Mouse (Mus musculus): ENCODE measurements around the gene Pkig. TPM values are rescaled to one million over a fixed set of nuclear protein-coding genes. Genes with fewer than 3 reads are reported as not detected.

Gene Pkig
- polyA plus RNA-seq, 1 experiment from 2014 or later, result 156 TPM

GRCm38 (mm10) chr2:163719616-163720015, 61.4 kb downstream of the Pkig start:
- H3K9me3 ChIP-seq, result no peaks in the 10 kb centered on the region
- H3K4me3 ChIP-seq (replicated peaks), result no peak overlapping the region
- ATAC-seq (ENCODE audit: low FRiP score), result peak; percentile 27; the same call in 1 of the 2 replicates
- 51% methylated on average over 4 of the region's 4 CpGs for WGBS
- H3K27ac ChIP-seq, result no peak overlapping the region
- H3K4me1 ChIP-seq, result peaks cover 31% of the 10 kb centered on the region
- H3K27me3 ChIP-seq, result no peaks in the 10 kb centered on the region
- peaks cover 20% of the 10 kb centered on the region for H3K36me3 ChIP-seq (replicated peaks)
- no peak overlapping the region for H3K9ac ChIP-seq
- H3K4me2 ChIP-seq, result no peak overlapping the region

GRCm38 (mm10) chr2:163722550-163722949, 64.4 kb downstream of the Pkig start:
- no peak overlapping the region for H3K9ac ChIP-seq
- peaks cover 14% of the 10 kb centered on the region for H3K4me1 ChIP-seq
- H3K9me3 ChIP-seq, result no peaks in the 10 kb centered on the region
- WGBS, result 70% methylated on average over 7 of the region's 7 CpGs
- H3K27ac ChIP-seq, result peak overlapping the region; percentile 82
- no peak overlapping the region for H3K4me3 ChIP-seq (replicated peaks)
- ATAC-seq (ENCODE audit: low FRiP score), result peak; percentile 71
- H3K27me3 ChIP-seq, result no peaks in the 10 kb centered on the region
- H3K36me3 ChIP-seq (replicated peaks), result peaks cover 45% of the 10 kb centered on the region
- no peak overlapping the region for H3K4me2 ChIP-seq

GRCm38 (mm10) chr2:163726766-163727393, 68.7 kb downstream of the Pkig start:
- WGBS, result 81% methylated on average over 5 of the region's 5 CpGs
- peaks cover 59% of the 10 kb centered on the region for H3K36me3 ChIP-seq (replicated peaks)

GRCm38 (mm10) chr2:163728300-163728699, 70.1 kb downstream of the Pkig start:
- ATAC-seq (ENCODE audit: low FRiP score), result no peak
- Histone ChIP-seq H3K4me1 (no peaks in the 10 kb centered on the region), H3K36me3 (replicated peaks) (peaks cover 66% of the 10 kb centered on the region), H3K27me3 (no peaks in the 10 kb centered on the region), H3K4me3 (replicated peaks) (no peak overlapping the region), H3K27ac (no peak overlapping the region), H3K9me3 (no peaks in the 10 kb centered on the region), H3K9ac (no peak overlapping the region), H3K4me2 (no peak overlapping the region)
- 93% methylated on average over 4 of the region's 4 CpGs for WGBS

More at GRCm38 (mm10) chr2:163726766-163727393, 68.7 kb downstream of the Pkig start:
- no peak for ATAC-seq (ENCODE audit: low FRiP score)
- Histone ChIP-seq H3K4me1 (peaks cover 9% of the 10 kb centered on the region; the same call in 1 of the 2 replicates), H3K9me3 (no peaks in the 10 kb centered on the region), H3K27ac (no peak overlapping the region), H3K4me2 (no peak overlapping the region), H3K9ac (no peak overlapping the region), H3K27me3 (no peaks in the 10 kb centered on the region), H3K4me3 (replicated peaks) (no peak overlapping the region)

- no peak overlapping the region for H3K4me3 ChIP-seq (replicated peaks)
- no peak for ATAC-seq (ENCODE audit: low FRiP score)
- H3K9me3 ChIP-seq, result no peaks in the 10 kb centered on the region
- peaks cover 39% of the 10 kb centered on the region for H3K36me3 ChIP-seq (replicated peaks)
- no peak overlapping the region for H3K4me2 ChIP-seq
- H3K27me3 ChIP-seq, result no peaks in the 10 kb centered on the region
- H3K4me1 ChIP-seq, result no peaks in the 10 kb centered on the region
- H3K9ac ChIP-seq, result no peak overlapping the region
- 93% methylated on average over 11 of the region's 11 CpGs for WGBS
- H3K27ac ChIP-seq, result no peak overlapping the region
These were observed 73.8 kb downstream of the Pkig start for GRCm38 (mm10) chr2:163732021-163732420.

- Histone ChIP-seq H3K4me1 (no peaks in the 10 kb centered on the region), H3K9ac (no peak overlapping the region), H3K36me3 (replicated peaks) (peaks cover 27% of the 10 kb centered on the region), H3K4me3 (replicated peaks) (no peak overlapping the region), H3K4me2 (no peak overlapping the region), H3K27me3 (no peaks in the 10 kb centered on the region), H3K27ac (no peak overlapping the region), H3K9me3 (no peaks in the 10 kb centered on the region)
- 94% methylated on average over 9 of the region's 9 CpGs for WGBS
- ATAC-seq (ENCODE audit: low FRiP score), result no peak
These were observed 77.0 kb downstream of the Pkig start for GRCm38 (mm10) chr2:163735163-163735562.

GRCm38 (mm10) chr2:163735980-163736379, 77.8 kb downstream of the Pkig start:
- Histone ChIP-seq H3K9ac (no peak overlapping the region), H3K36me3 (replicated peaks) (peaks cover 20% of the 10 kb centered on the region), H3K4me1 (no peaks in the 10 kb centered on the region), H3K27ac (no peak overlapping the region), H3K4me2 (no peak overlapping the region), H3K4me3 (replicated peaks) (no peak overlapping the region), H3K27me3 (no peaks in the 10 kb centered on the region), H3K9me3 (no peaks in the 10 kb centered on the region)
- no peak for ATAC-seq (ENCODE audit: low FRiP score)
- WGBS, result 83% methylated on average over 6 of the region's 6 CpGs

GRCm38 (mm10) chr2:163742656-163743055, 84.5 kb downstream of the Pkig start:
- Histone ChIP-seq H3K27me3 (peaks cover 3% of the 10 kb centered on the region; the same call in 1 of the 2 replicates), H3K4me1 (no peaks in the 10 kb centered on the region), H3K4me2 (no peak overlapping the region), H3K9me3 (no peaks in the 10 kb centered on the region), H3K9ac (no peak overlapping the region), H3K36me3 (replicated peaks) (no peaks in the 10 kb centered on the region), H3K4me3 (replicated peaks) (no peak overlapping the region), H3K27ac (no peak overlapping the region)
- no peak for ATAC-seq (ENCODE audit: low FRiP score)
- WGBS, result 74% methylated on average over 5 of the region's 5 CpGs

- no peak overlapping the region for H3K9ac ChIP-seq
- no peak overlapping the region for H3K4me2 ChIP-seq
- H3K27me3 ChIP-seq, result peaks cover 5% of the 10 kb centered on the region; the same call in 1 of the 2 replicates
- no peak overlapping the region for H3K4me3 ChIP-seq (replicated peaks)
- 71% methylated on average over 6 of the region's 6 CpGs for WGBS
- no peaks in the 10 kb centered on the region for H3K36me3 ChIP-seq (replicated peaks)
- H3K9me3 ChIP-seq, result no peaks in the 10 kb centered on the region
- ATAC-seq (ENCODE audit: low FRiP score), result no peak
- no peaks in the 10 kb centered on the region for H3K4me1 ChIP-seq
- H3K27ac ChIP-seq, result no peak overlapping the region
These were observed 85.2 kb downstream of the Pkig start for GRCm38 (mm10) chr2:163743357-163743756.

GRCm38 (mm10) chr2:163744801-163745570, 86.8 kb downstream of the Pkig start:
- Histone ChIP-seq H3K9me3 (no peaks in the 10 kb centered on the region), H3K4me3 (replicated peaks) (no peak overlapping the region)
- 84% methylated on average over 10 of the region's 10 CpGs for WGBS

GRCm38 (mm10) chr2:163749647-163750611, 91.7 kb downstream of the Pkig start, which contains the start of gene Ada:
Ada (minus strand) TSS chr2:163750239.
- H3K4me3 ChIP-seq (replicated peaks), result peak within 1 kb of the TSS; percentile 57
- H3K9ac ChIP-seq, result peak within 1 kb of the TSS; percentile 61
- WGBS, result under 1% methylated on average over 53 of the region's 57 CpGs
- H3K27me3 ChIP-seq, result peaks cover 21% of the 10 kb centered on the region; the same call in 1 of the 2 replicates
- peaks cover 17% of the 10 kb centered on the region for H3K4me1 ChIP-seq
- H3K4me2 ChIP-seq, result peak within 1 kb of the TSS; percentile 94
- H3K36me3 ChIP-seq (replicated peaks), result no peaks in the 10 kb centered on the region
- H3K9me3 ChIP-seq, result no peaks in the 10 kb centered on the region
- no peak within 1 kb of the TSS for H3K27ac ChIP-seq
- peak; percentile 87 for ATAC-seq (ENCODE audit: low FRiP score)

More at GRCm38 (mm10) chr2:163744801-163745570, 86.8 kb downstream of the Pkig start:
- H3K4me1 ChIP-seq, result peaks cover 11% of the 10 kb centered on the region
- H3K27me3 ChIP-seq, result peaks cover 11% of the 10 kb centered on the region; the same call in 1 of the 2 replicates
- H3K27ac ChIP-seq, result no peak overlapping the region
- no peak overlapping the region for H3K9ac ChIP-seq
- H3K36me3 ChIP-seq (replicated peaks), result no peaks in the 10 kb centered on the region
- H3K4me2 ChIP-seq, result no peak overlapping the region
- ATAC-seq (ENCODE audit: low FRiP score), result no peak

- Histone ChIP-seq H3K9ac (no peak overlapping the region), H3K4me2 (no peak overlapping the region), H3K9me3 (no peaks in the 10 kb centered on the region), H3K27ac (no peak overlapping the region), H3K36me3 (replicated peaks) (no peaks in the 10 kb centered on the region), H3K4me1 (peaks cover 19% of the 10 kb centered on the region), H3K4me3 (replicated peaks) (no peak overlapping the region), H3K27me3 (peaks cover 15% of the 10 kb centered on the region; the same call in 1 of the 2 replicates)
- no peak for ATAC-seq (ENCODE audit: low FRiP score)
- WGBS, result 86% methylated on average over 5 of the region's 5 CpGs
These were observed 96.0 kb downstream of the Pkig start for GRCm38 (mm10) chr2:163754228-163754627.
